Comparison of ENCODE assay signal across 22 mouse cellular contexts in genomic region chr8:127765199-127765598, GRCm38 (mm10).
DNase-seq lines count a peak whose midpoint lies in the region; ATAC-seq and TF ChIP-seq lines count a peak whose summit lies in the region.
"Had no signal": no experiment of that assay in that cellular context is flagged by ENCODE, and none has a peak within 500 bp of the region (broad histone marks: within the 10 kb centered on the region; RNA-seq: fewer than 3 reads in every experiment).

No protein-coding gene starts in this region.

- H3K27ac ChIP-seq in kidney, adult 2 months (ENCODE audit: insufficient read depth, low read depth, low read length), result no peak overlapping the region
- H3K27ac ChIP-seq in lung, embryonic 14.5 days (ENCODE audit: low read depth), result no peak overlapping the region
- H3K27ac ChIP-seq in lung, postnatal 0 days (ENCODE audit: low read length), result no peak overlapping the region
- H3K27ac ChIP-seq: embryonic facial prominence, embryonic 15.5 days; forebrain, embryonic 10.5 days; gastrocnemius, adult 2 months; hindbrain, embryonic 12.5 days; hindbrain, postnatal 0 days had no signal

- H3K36me3 ChIP-seq in kidney, adult 2 months (ENCODE audit: control insufficient read depth, insufficient read depth, low read length), result no peaks in the 10 kb centered on the region
- H3K36me3 ChIP-seq in lung, embryonic 14.5 days (ENCODE audit: insufficient read depth), result no peaks in the 10 kb centered on the region
- no peaks in the 10 kb centered on the region for H3K36me3 ChIP-seq in lung, postnatal 0 days (ENCODE audit: insufficient read depth, low read length)
- H3K36me3 ChIP-seq: embryonic facial prominence, embryonic 15.5 days; forebrain, embryonic 10.5 days; heart, embryonic 12.5 days; hindbrain, embryonic 12.5 days had no signal

- no peak overlapping the region for H3K9ac ChIP-seq in lung, embryonic 14.5 days
- no peak overlapping the region for H3K9ac ChIP-seq in lung, postnatal 0 days (replicated peaks; ENCODE audit: low read depth)
- H3K9ac ChIP-seq: embryonic facial prominence, embryonic 15.5 days; heart, embryonic 12.5 days; hindbrain, embryonic 12.5 days had no signal

- TF ChIP-seq CTCF in kidney, adult 2 months (conservative IDR thresholded peaks at IDR 0.05; ENCODE audit: insufficient read depth, insufficient read length, low read depth, low read length), result no peak
- no peak for TF ChIP-seq CTCF in lung, embryonic 14.5 days (IDR thresholded peaks at IDR 0.05; ENCODE audit: low read depth)
- no peak for TF ChIP-seq CTCF in lung, postnatal 0 days (IDR thresholded peaks at IDR 0.05)

- no peaks in the 10 kb centered on the region for H3K4me1 ChIP-seq in kidney, adult 2 months (ENCODE audit: control insufficient read depth, insufficient read depth, low read length)
- H3K4me1 ChIP-seq in lung, embryonic 14.5 days (ENCODE audit: insufficient read depth), result no peaks in the 10 kb centered on the region
- H3K4me1 ChIP-seq in lung, postnatal 0 days (ENCODE audit: insufficient read depth, low read depth, low read length), result no peaks in the 10 kb centered on the region
- H3K4me1 ChIP-seq: embryonic facial prominence, embryonic 15.5 days; heart, embryonic 12.5 days; hindbrain, embryonic 12.5 days had no signal

- no peak overlapping the region for H3K4me2 ChIP-seq in lung, embryonic 14.5 days
- no peak overlapping the region for H3K4me2 ChIP-seq in lung, postnatal 0 days (replicated peaks; ENCODE audit: low read depth, low read length)
- H3K4me2 ChIP-seq: embryonic facial prominence, embryonic 15.5 days; heart, embryonic 12.5 days; hindbrain, embryonic 12.5 days had no signal

- no peak for ATAC-seq in lung, embryonic 14.5 days (ENCODE audit: insufficient read depth)
- ATAC-seq in lung, postnatal 0 days, result peak; percentile 47; the same call in 1 of the 2 replicates
- ATAC-seq: forebrain, embryonic 14.5 days; hindbrain, postnatal 0 days had no signal

- peak; percentile 58 for TF ChIP-seq EP300 in lung, postnatal 0 days (IDR thresholded peaks at IDR 0.05)

- WGBS in kidney, adult 2 months, result 72% methylated on average over 5 of the region's 5 CpGs
- WGBS in lung, embryonic 14.5 days, result 56% methylated on average over 5 of the region's 5 CpGs
- 52% methylated on average over 5 of the region's 5 CpGs for WGBS in lung, postnatal 0 days

- no peak for TF ChIP-seq POLR2A in kidney, adult 2 months (IDR thresholded peaks at IDR 0.05; ENCODE audit: low read depth, low read length)

- no peaks in the 10 kb centered on the region for H3K27me3 ChIP-seq in kidney, adult 2 months (replicated peaks; ENCODE audit: control insufficient read depth, insufficient read depth, low read length)
- H3K27me3 ChIP-seq in lung, embryonic 14.5 days (ENCODE audit: insufficient read depth, low read length), result no peaks in the 10 kb centered on the region
- H3K27me3 ChIP-seq in lung, postnatal 0 days (replicated peaks; ENCODE audit: insufficient read depth, low read length), result no peaks in the 10 kb centered on the region
- H3K27me3 ChIP-seq: embryonic facial prominence, embryonic 15.5 days; heart, embryonic 12.5 days; hindbrain, embryonic 12.5 days had no signal

- H3K4me3 ChIP-seq in kidney, adult 2 months (ENCODE audit: insufficient read depth, low read depth, low read length), result no peak overlapping the region
- H3K4me3 ChIP-seq in lung, embryonic 14.5 days (ENCODE audit: low read depth, low read length), result no peak overlapping the region
- H3K4me3 ChIP-seq in lung, postnatal 0 days (ENCODE audit: low read depth, low read length), result no peak overlapping the region
- H3K4me3 ChIP-seq: embryonic facial prominence, embryonic 15.5 days; erythroblast, embryonic 14.5 days; forebrain, embryonic 10.5 days; gastrocnemius, adult 2 months; heart, embryonic 12.5 days; hindbrain, embryonic 12.5 days had no signal

- DNase-seq in kidney, adult 2 months, result peak; percentile 11
- DNase-seq in kidney, adult 8-10 months, result no peak
- DNase-seq in lung, embryonic 14.5 days, result peak; percentile 80
- DNase-seq in lung, postnatal 0 days (ENCODE audit: low spot score), result peak; percentile 80
- peak; percentile 63 for DNase-seq in lung, postnatal 36 days
- DNase-seq in right cerebral cortex, adult 18-20 months, result no peak
- no peak for DNase-seq in kidney, adult 18-20 months
- DNase-seq: adrenal gland, adult 8-10 months; adrenal gland, postnatal 36 days; cerebellum, adult 11 months; cerebellum, adult 8-10 months; cerebellum, postnatal 14 days; embryo, embryonic 11 days; gastrocnemius, adult 2 months; gastrocnemius, postnatal 25 days had no signal

- H3K9me3 ChIP-seq in lung, embryonic 14.5 days (ENCODE audit: low read depth, low read length), result no peaks in the 10 kb centered on the region
- H3K9me3 ChIP-seq in lung, postnatal 0 days (ENCODE audit: low read length), result no peaks in the 10 kb centered on the region
- H3K9me3 ChIP-seq: embryonic facial prominence, embryonic 15.5 days; forebrain, embryonic 10.5 days; heart, embryonic 12.5 days; hindbrain, embryonic 12.5 days had no signal

Comparison
In these comparisons a context has a peak if more than half of its experiments do, and no peak if none do; other contexts are left out.
1. DNase-seq: peak in kidney, adult 2 months (single experiment), lung, embryonic 14.5 days (single experiment), lung, postnatal 0 days (single experiment) and lung, postnatal 36 days (single experiment); none in kidney, adult 8-10 months (0 of 2), right cerebral cortex, adult 18-20 months (single experiment) and kidney, adult 18-20 months (single experiment).